Mouse (Mus musculus): ENCODE data around the gene Bsnd. TPM values are rescaled to one million over a fixed set of nuclear protein-coding genes. Genes with fewer than 3 reads are reported as not detected.

Gene Bsnd
- polyA plus RNA-seq, 1 experiment: not detected

- TF ChIP-seq TAL1 (IDR thresholded peaks at IDR 0.05; ENCODE audit: low read length): no peak
- Histone ChIP-seq H3K4me3 (replicated peaks) (no peak overlapping the region), H3K4me1 (ENCODE audit: control insufficient read depth) (peaks cover 2% of the 10 kb centered on the region), H3K27me3 (ENCODE audit: control insufficient read depth) (no peaks in the 10 kb centered on the region), H3K9me3 (ENCODE audit: control insufficient read depth, low read length) (no peaks in the 10 kb centered on the region), H3K36me3 (ENCODE audit: control insufficient read depth) (peaks cover 69% of the 10 kb centered on the region)
Observed at GRCm38 (mm10) chr4:106443182-106443581, 48.9 kb downstream of the Bsnd start.

- Histone ChIP-seq H3K4me3 (replicated peaks) (no peak overlapping the region), H3K27me3 (ENCODE audit: control insufficient read depth) (no peaks in the 10 kb centered on the region), H3K9me3 (ENCODE audit: control insufficient read depth, low read length) (no peaks in the 10 kb centered on the region), H3K36me3 (ENCODE audit: control insufficient read depth) (peaks cover 95% of the 10 kb centered on the region), H3K4me1 (ENCODE audit: control insufficient read depth) (no peaks in the 10 kb centered on the region)
- TF ChIP-seq GATA1 (IDR thresholded peaks at IDR 0.05; ENCODE audit: low read length) (no peak), TAL1 (IDR thresholded peaks at IDR 0.05; ENCODE audit: low read length) (no peak)
Observed at GRCm38 (mm10) chr4:106438763-106439162, 53.3 kb downstream of the Bsnd start.

GRCm38 (mm10) chr4:106437207-106437606, 54.9 kb downstream of the Bsnd start:
- Histone ChIP-seq H3K9me3 (ENCODE audit: control insufficient read depth, low read length) (no peaks in the 10 kb centered on the region), H3K4me3 (replicated peaks) (no peak overlapping the region), H3K27me3 (ENCODE audit: control insufficient read depth) (no peaks in the 10 kb centered on the region), H3K4me1 (ENCODE audit: control insufficient read depth) (no peaks in the 10 kb centered on the region), H3K36me3 (ENCODE audit: control insufficient read depth) (peaks cover 93% of the 10 kb centered on the region)
- TF ChIP-seq GATA1 (IDR thresholded peaks at IDR 0.05; ENCODE audit: low read length) (no peak), TAL1 (IDR thresholded peaks at IDR 0.05; ENCODE audit: low read length) (no peak)

GRCm38 (mm10) chr4:106436475-106436874, 55.6 kb downstream of the Bsnd start:
- no peaks in the 10 kb centered on the region for H3K4me1 ChIP-seq (ENCODE audit: control insufficient read depth)
- no peak overlapping the region for H3K4me3 ChIP-seq (replicated peaks)
- H3K27me3 ChIP-seq (ENCODE audit: control insufficient read depth): no peaks in the 10 kb centered on the region
- peaks cover 93% of the 10 kb centered on the region for H3K36me3 ChIP-seq (ENCODE audit: control insufficient read depth)
- no peaks in the 10 kb centered on the region for H3K9me3 ChIP-seq (ENCODE audit: control insufficient read depth, low read length)
- TF ChIP-seq TAL1 (IDR thresholded peaks at IDR 0.05; ENCODE audit: low read length) (no peak), GATA1 (IDR thresholded peaks at IDR 0.05; ENCODE audit: low read length) (no peak)

- TF ChIP-seq TAL1 (IDR thresholded peaks at IDR 0.05; ENCODE audit: low read length) (no peak), GATA1 (IDR thresholded peaks at IDR 0.05; ENCODE audit: low read length) (no peak)
- H3K36me3 ChIP-seq (ENCODE audit: control insufficient read depth): peaks cover 93% of the 10 kb centered on the region
- no peaks in the 10 kb centered on the region for H3K4me1 ChIP-seq (ENCODE audit: control insufficient read depth)
- H3K27me3 ChIP-seq (ENCODE audit: control insufficient read depth): no peaks in the 10 kb centered on the region
- H3K4me3 ChIP-seq (replicated peaks): no peak overlapping the region
- no peaks in the 10 kb centered on the region for H3K9me3 ChIP-seq (ENCODE audit: control insufficient read depth, low read length)
Observed at GRCm38 (mm10) chr4:106435426-106435825, 56.7 kb downstream of the Bsnd start.

Other genes starting within 250 kb of the Bsnd start
- gene Usp24, start 176.1 kb downstream of the Bsnd start, polyA plus RNA-seq (2012): 1.2 TPM in 2 replicates
- gene Pcsk9, start 28.0 kb downstream of the Bsnd start, polyA plus RNA-seq (2012): 0.11 and 0.15 TPM in 2 replicates
- 0.74 and 0.81 TPM in 2 replicates for gene Dhcr24, start 68.8 kb upstream of the Bsnd start, polyA plus RNA-seq (2012)
- not detected in 2 replicates for gene Lexm, start 125.0 kb upstream of the Bsnd start, polyA plus RNA-seq (2012)
- not detected in 2 replicates for gene Ttc22, start 130.1 kb upstream of the Bsnd start, polyA plus RNA-seq (2012)
- gene Pars2, start 158.8 kb upstream of the Bsnd start, polyA plus RNA-seq (2012): 0.02 and 0.13 TPM in 2 replicates
- gene Ttc4, start 186.7 kb upstream of the Bsnd start, polyA plus RNA-seq (2012): 0.61 and 1.0 TPM in 2 replicates
- 0.02 TPM in 1 of 2 replicates, not detected in the other for gene Mroh7, start 238.6 kb upstream of the Bsnd start, polyA plus RNA-seq (2012)
- gene Fam151a, start 241.6 kb upstream of the Bsnd start, polyA plus RNA-seq (2012): not detected in 2 replicates